Mouse (Mus musculus): ENCODE measurements around the gene Cyp46a1. TPM values are rescaled to one million over a fixed set of nuclear protein-coding genes. Genes with fewer than 3 reads are reported as not detected.
A peak's percentile ranks its signal among the peaks of the same experiment; 100 is the strongest.

Cyp46a1 gene
- total and polyA plus RNA-seq, 3 experiments: not detected

DNA sequence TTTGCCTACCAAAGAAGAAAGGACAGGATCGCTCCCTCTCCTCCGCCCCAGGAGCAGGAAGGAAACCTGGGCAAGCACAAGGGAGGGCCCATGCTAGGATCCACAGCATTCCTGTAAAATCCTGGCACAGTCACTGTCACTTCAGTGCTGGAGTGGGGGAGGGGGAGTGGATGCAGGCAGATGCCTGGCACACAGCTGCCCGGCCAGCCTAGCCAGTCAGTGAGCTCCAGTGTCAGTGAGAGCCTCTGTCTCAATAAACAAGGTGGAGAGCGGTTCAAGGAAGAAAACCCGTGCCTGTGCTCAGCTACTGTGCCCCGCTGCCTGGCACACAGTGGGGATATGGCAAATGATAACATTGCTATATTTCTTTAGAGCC lies 61.1 kb downstream of the Cyp46a1 start:
- no peak overlapping the region for H3K9ac ChIP-seq (ENCODE audit: insufficient read depth, low read depth)
- H3K27ac ChIP-seq (ENCODE audit: insufficient read depth, low read depth): no peak overlapping the region
- in situ Hi-C loops (cut with MboI; ENCODE audit: low pct_ligation_motif_present, low pct_unique_long_range_greater_than_20kb, low sequenced_read_pairs) (no loop called here), dilution Hi-C loops (cut with MboI; ENCODE audit: extremely low pct_ligation_motif_present, extremely low pct_unique_long_range_greater_than_20kb, low sequenced_read_pairs) (no loop called here)
- H3K36me3 ChIP-seq (replicated peaks in 1 of 2; ENCODE audit: control insufficient read depth in 1 of 2, insufficient read depth in 1 of 2, low read length in 1 of 2): no peaks in the 10 kb centered on the region
- H3K4me1 ChIP-seq (ENCODE audit: control insufficient read depth in 1 of 2, insufficient read depth in 2 of 2): no peaks in the 10 kb centered on the region
- H3K27me3 ChIP-seq (replicated peaks): peaks cover 93% of the 10 kb centered on the region
- no peaks in the 10 kb centered on the region for H3K79me2 ChIP-seq (replicated peaks; ENCODE audit: control insufficient read depth, extremely low read depth, insufficient read depth, poor library complexity, severe bottlenecking)
- no peak for DNase-seq (ENCODE audit: extremely low read depth)
- no peak overlapping the region for H3K4me2 ChIP-seq (ENCODE audit: insufficient read depth, low read depth, poor library complexity, severe bottlenecking)
- H3K9me3 ChIP-seq (replicated peaks; ENCODE audit: low read length): no peaks in the 10 kb centered on the region
- no peak overlapping the region for H3K4me3 ChIP-seq (replicated peaks in 1 of 3; ENCODE audit: low read depth in 2 of 3, low read length in 2 of 3, poor library complexity in 1 of 3)
- TF ChIP-seq JUN (IDR thresholded peaks at IDR 0.05; ENCODE audit: insufficient read depth, low read depth, low read length) (no peak), E2F4 (IDR thresholded peaks at IDR 0.05; ENCODE audit: insufficient replicate concordance, low read depth, low read length) (no peak)

DNA sequence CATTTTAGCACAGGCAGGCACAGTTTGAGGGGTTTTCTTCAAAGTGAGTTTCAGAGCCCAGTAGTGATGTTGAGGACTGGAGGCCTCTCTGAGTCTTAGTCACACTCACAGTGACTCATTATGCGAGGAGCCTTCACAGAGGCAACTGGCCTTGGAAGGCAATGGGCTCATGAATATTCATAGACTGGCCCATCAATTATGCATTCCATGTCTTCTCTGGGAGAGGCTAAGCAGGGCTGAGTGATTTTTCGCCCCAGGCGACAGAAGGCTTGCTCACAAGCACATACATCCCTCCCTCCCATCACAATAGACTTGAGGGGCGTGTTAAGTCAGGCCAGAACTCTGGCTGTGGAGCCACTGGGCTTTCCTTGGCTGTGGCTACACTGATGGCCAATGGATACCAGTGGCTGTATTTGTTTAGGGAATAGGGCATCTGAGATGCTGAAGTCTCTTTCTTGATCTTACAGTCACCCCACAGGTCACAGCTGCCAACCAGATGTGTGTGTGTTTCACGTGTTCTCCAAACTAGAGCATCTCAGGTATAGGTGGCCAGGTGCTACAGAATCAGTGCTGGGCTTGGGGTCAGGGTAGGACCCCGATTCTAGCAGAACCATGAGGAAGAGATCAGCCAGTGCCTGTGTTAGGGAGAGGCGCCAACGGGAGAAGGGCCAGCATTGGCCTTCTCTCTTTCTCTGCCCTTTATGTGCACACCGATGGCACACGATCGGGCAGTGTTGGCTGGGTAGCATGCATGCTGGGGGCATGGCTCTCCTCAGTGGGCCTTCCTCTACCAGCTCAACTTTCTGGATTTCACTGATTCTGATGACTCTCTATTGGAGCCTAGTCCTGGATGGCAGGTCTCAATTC lies 62.1 kb downstream of the Cyp46a1 start:
- in situ Hi-C loops (cut with MboI; ENCODE audit: low pct_ligation_motif_present, low pct_unique_long_range_greater_than_20kb, low sequenced_read_pairs): no loop called here
- H3K27ac ChIP-seq (ENCODE audit: insufficient read depth, low read depth): no peak overlapping the region
- DNase-seq (ENCODE audit: extremely low read depth): peak; percentile 21
- H3K79me2 ChIP-seq (replicated peaks; ENCODE audit: control insufficient read depth, extremely low read depth, insufficient read depth, poor library complexity, severe bottlenecking): no peaks in the 10 kb centered on the region
- H3K4me3 ChIP-seq (replicated peaks in 1 of 3; ENCODE audit: low read depth in 2 of 3, low read length in 2 of 3, poor library complexity in 1 of 3): no peak overlapping the region
- no peak overlapping the region for H3K9ac ChIP-seq (ENCODE audit: insufficient read depth, low read depth)
- no peak overlapping the region for H3K4me2 ChIP-seq (ENCODE audit: insufficient read depth, low read depth, poor library complexity, severe bottlenecking)
- TF ChIP-seq HCFC1 (IDR thresholded peaks at IDR 0.05; ENCODE audit: low read depth, low read length): no peak
- no peak for TF ChIP-seq NELFE (IDR thresholded peaks at IDR 0.05; ENCODE audit: low read depth, low read length)
- no peak for TF ChIP-seq JUND (conservative IDR thresholded peaks at IDR 0.05; ENCODE audit: low read depth, low read length)
- no peak for TF ChIP-seq ZMIZ1 (IDR thresholded peaks at IDR 0.05; ENCODE audit: low read depth, low read length)
- dilution Hi-C loops (cut with MboI; ENCODE audit: extremely low pct_ligation_motif_present, extremely low pct_unique_long_range_greater_than_20kb, low sequenced_read_pairs): no loop called here
- H3K36me3 ChIP-seq (replicated peaks in 1 of 2; ENCODE audit: control insufficient read depth in 1 of 2, insufficient read depth in 1 of 2, low read length in 1 of 2): no peaks in the 10 kb centered on the region
- no peaks in the 10 kb centered on the region for H3K9me3 ChIP-seq (replicated peaks; ENCODE audit: low read length)
- H3K27me3 ChIP-seq (replicated peaks): peaks cover 93% of the 10 kb centered on the region
- no peaks in the 10 kb centered on the region for H3K4me1 ChIP-seq (ENCODE audit: control insufficient read depth in 1 of 2, insufficient read depth in 2 of 2)

DNA sequence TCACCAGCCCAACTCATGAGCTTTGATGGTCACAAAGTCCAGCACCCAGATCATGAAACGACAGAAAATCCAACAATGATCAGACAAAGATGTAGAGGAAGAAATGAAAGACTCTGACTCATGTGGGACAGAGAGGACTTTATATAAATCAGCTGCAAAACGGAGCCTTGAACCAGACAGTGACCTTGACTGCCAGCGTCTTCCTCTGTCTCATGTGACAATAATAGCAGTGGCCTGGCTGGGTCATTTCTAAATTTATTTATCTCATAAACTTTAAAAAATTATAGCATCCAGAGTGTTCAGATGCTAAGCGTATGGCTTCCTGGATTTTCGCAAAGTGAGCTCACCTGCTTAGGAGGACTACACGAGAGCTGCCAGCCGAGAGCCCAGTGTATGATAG lies 64.5 kb downstream of the Cyp46a1 start:
- H3K4me2 ChIP-seq (ENCODE audit: insufficient read depth, low read depth, poor library complexity, severe bottlenecking): no peak overlapping the region
- H3K9me3 ChIP-seq (replicated peaks; ENCODE audit: low read length): no peaks in the 10 kb centered on the region
- H3K27me3 ChIP-seq (replicated peaks): peaks cover 91% of the 10 kb centered on the region
- no peak for DNase-seq (ENCODE audit: extremely low read depth)
- no peaks in the 10 kb centered on the region for H3K79me2 ChIP-seq (replicated peaks; ENCODE audit: control insufficient read depth, extremely low read depth, insufficient read depth, poor library complexity, severe bottlenecking)
- no peak overlapping the region for H3K27ac ChIP-seq (ENCODE audit: insufficient read depth, low read depth)
- H3K36me3 ChIP-seq (replicated peaks in 1 of 2; ENCODE audit: control insufficient read depth in 1 of 2, insufficient read depth in 1 of 2, low read length in 1 of 2): no peaks in the 10 kb centered on the region
- in situ Hi-C loops (cut with MboI; ENCODE audit: low pct_ligation_motif_present, low pct_unique_long_range_greater_than_20kb, low sequenced_read_pairs) (no loop called here), dilution Hi-C loops (cut with MboI; ENCODE audit: extremely low pct_ligation_motif_present, extremely low pct_unique_long_range_greater_than_20kb, low sequenced_read_pairs) (no loop called here)
- no peaks in the 10 kb centered on the region for H3K4me1 ChIP-seq (ENCODE audit: control insufficient read depth in 1 of 2, insufficient read depth in 2 of 2)
- TF ChIP-seq MAZ (IDR thresholded peaks at IDR 0.05; ENCODE audit: low read depth, low read length) (no peak), MAX (IDR thresholded peaks at IDR 0.05; ENCODE audit: low read length) (no peak), POLR2AphosphoS2 (IDR thresholded peaks at IDR 0.05; ENCODE audit: low read depth, low read length) (no peak), MEF2A (IDR thresholded peaks at IDR 0.05; ENCODE audit: borderline replicate concordance, low read depth, low read length) (no peak), ZKSCAN1 (IDR thresholded peaks at IDR 0.05; ENCODE audit: borderline replicate concordance, low read depth, low read length) (no peak), JUN (IDR thresholded peaks at IDR 0.05; ENCODE audit: insufficient read depth, low read depth, low read length) (no peak), MAFK (IDR thresholded peaks at IDR 0.05; ENCODE audit: insufficient replicate concordance, low read length) (no peak), USF1 (IDR thresholded peaks at IDR 0.05; ENCODE audit: low read depth, low read length) (no peak), HCFC1 (IDR thresholded peaks at IDR 0.05; ENCODE audit: low read depth, low read length) (no peak), SIN3A (IDR thresholded peaks at IDR 0.05; ENCODE audit: low read length) (no peak)
- no peak overlapping the region for H3K9ac ChIP-seq (ENCODE audit: insufficient read depth, low read depth)
- no peak overlapping the region for H3K4me3 ChIP-seq (replicated peaks in 1 of 3; ENCODE audit: low read depth in 2 of 3, low read length in 2 of 3, poor library complexity in 1 of 3)
